ENCODE assay signal across 25 mouse cellular contexts in genomic region chr7:118414183-118414582, GRCm38 (mm10). TPM values are rescaled to one million over a fixed set of nuclear protein-coding genes. Genes with fewer than 3 reads are reported as not detected.
"Had no signal": no experiment of that assay in that cellular context is flagged by ENCODE, and none has a peak within 500 bp of the region (broad histone marks: within the 10 kb centered on the region; RNA-seq: fewer than 3 reads in every experiment).

No protein-coding gene starts in this region.

- H3K4me2 ChIP-seq: heart, embryonic 11.5 days; heart, embryonic 13.5 days; heart, embryonic 15.5 days; hindbrain, embryonic 13.5 days; hindbrain, embryonic 15.5 days; limb, embryonic 13.5 days; limb, embryonic 15.5 days; liver, embryonic 12.5 days had no signal

- H3K9ac ChIP-seq: forebrain, postnatal 0 days; heart, embryonic 13.5 days; heart, embryonic 15.5 days; hindbrain, embryonic 13.5 days; hindbrain, embryonic 15.5 days; limb, embryonic 13.5 days; limb, embryonic 15.5 days; liver, embryonic 12.5 days; liver, embryonic 14.5 days had no signal

- H3K27me3 ChIP-seq: heart, embryonic 13.5 days; heart, embryonic 15.5 days; hindbrain, embryonic 13.5 days; hindbrain, embryonic 15.5 days; limb, embryonic 13.5 days; limb, embryonic 15.5 days; liver, embryonic 12.5 days had no signal

- H3K27ac ChIP-seq: heart, adult 2 months; heart, embryonic 13.5 days; heart, embryonic 15.5 days; hindbrain, embryonic 13.5 days; hindbrain, embryonic 15.5 days; hindbrain, postnatal 0 days; limb, embryonic 13.5 days; limb, embryonic 15.5 days; liver, embryonic 12.5 days; liver, embryonic 14.5 days had no signal

- H3K9me3 ChIP-seq: heart, embryonic 13.5 days; heart, embryonic 15.5 days; hindbrain, embryonic 15.5 days; limb, embryonic 13.5 days; limb, embryonic 15.5 days; liver, embryonic 12.5 days had no signal

- H3K4me1 ChIP-seq: heart, embryonic 13.5 days; heart, embryonic 15.5 days; hindbrain, embryonic 13.5 days; limb, embryonic 13.5 days; limb, embryonic 15.5 days; liver, embryonic 12.5 days had no signal

- H3K4me3 ChIP-seq: heart, adult 2 months; heart, embryonic 13.5 days; heart, embryonic 15.5 days; hindbrain, embryonic 13.5 days; hindbrain, embryonic 15.5 days; limb, embryonic 13.5 days; limb, embryonic 15.5 days; liver, embryonic 12.5 days had no signal

- H3K36me3 ChIP-seq: heart, embryonic 13.5 days; heart, embryonic 15.5 days; hindbrain, embryonic 13.5 days; hindbrain, embryonic 15.5 days; limb, embryonic 13.5 days; limb, embryonic 15.5 days; liver, embryonic 12.5 days had no signal

- DNase-seq: forebrain, postnatal 0 days; gastrocnemius, postnatal 14 days; gastrocnemius, postnatal 36 days; heart, adult 11 months; heart, adult 2 months; heart, postnatal 14 days; heart, postnatal 36 days; kidney, adult 18-20 months; kidney, postnatal 10 days; kidney, postnatal 25 days; layer of hippocampus, postnatal 36 days; left cerebral cortex, postnatal 4 days had no signal

- ATAC-seq: forebrain, postnatal 0 days; hindbrain, postnatal 0 days; intestine, embryonic 16.5 days; liver, embryonic 12.5 days had no signal

RNA-seq across cellular contexts. Expression of gene Syt17, which starts 33.8 kb away (rescaled TPM):
- total RNA-seq: hematopoietic stem cell, adult 5-6 weeks; liver, adult 2 months had no signal
- polyA plus RNA-seq: liver, adult 2 months had no signal
